Mouse (Mus musculus) frontal cortex, adult 2 months (tissue): ENCODE measurements at regions not wholly inside any gene's neighbourhood (a gene's known extent, or its start where the extent isn't known, plus 50 kb on each side); places are given as distances from the start of the nearest gene placed in this dataset.
A peak's percentile ranks its signal among the peaks of the same experiment; 100 is the strongest.

ENCODE experiments used
- DNase-seq, 2 experiments: peaks; one replicate each; pipeline ENCODE4 v3.0.0; 2022; ENCODE audit warnings: low spot score in 1 of 2; ENCODE audit errors: extremely low spot score in 1 of 2

DNA sequence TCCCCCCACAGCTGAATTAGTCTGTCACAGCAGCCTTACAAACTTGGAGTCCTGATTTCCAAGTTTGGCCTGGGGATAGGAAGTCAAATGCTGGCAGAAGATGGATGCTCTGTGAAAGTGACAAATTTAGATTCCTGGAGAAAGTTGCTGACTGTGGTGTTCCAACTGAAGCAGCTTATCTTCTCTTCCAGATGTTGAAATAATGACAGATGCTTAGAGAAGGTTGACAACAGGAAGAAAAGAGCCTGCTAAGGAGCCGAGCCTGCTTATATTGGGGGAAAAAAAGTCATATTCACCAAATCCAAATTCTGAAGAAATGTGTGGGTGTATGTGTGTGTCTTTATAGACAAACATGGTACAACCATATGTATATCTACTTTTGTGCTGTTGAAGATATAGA lies 1380.4 kb upstream of the Cdh8 start:
- DNase-seq: no peak

DNA sequence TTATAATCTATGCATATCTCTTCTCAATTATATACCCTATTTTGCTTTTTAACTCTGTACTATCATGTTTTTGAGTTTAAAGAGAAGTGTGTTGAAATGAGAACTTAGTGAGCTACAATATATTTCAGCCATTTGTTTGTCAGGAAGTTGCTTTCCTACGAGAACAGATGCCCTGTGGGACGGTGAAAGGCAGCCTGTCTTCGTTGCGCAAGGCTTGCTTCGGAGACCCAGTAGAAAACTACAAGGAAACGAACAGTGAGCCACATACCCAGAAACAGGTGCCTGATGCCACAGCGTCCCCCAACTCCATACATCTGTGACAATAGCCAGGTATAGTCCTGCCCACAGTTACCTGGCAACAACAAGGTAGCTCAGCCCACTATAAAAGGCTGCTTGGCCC lies 1377.7 kb upstream of the Cdh8 start:
- DNase-seq: peak in 1 of 2 experiments; percentile 10

DNA sequence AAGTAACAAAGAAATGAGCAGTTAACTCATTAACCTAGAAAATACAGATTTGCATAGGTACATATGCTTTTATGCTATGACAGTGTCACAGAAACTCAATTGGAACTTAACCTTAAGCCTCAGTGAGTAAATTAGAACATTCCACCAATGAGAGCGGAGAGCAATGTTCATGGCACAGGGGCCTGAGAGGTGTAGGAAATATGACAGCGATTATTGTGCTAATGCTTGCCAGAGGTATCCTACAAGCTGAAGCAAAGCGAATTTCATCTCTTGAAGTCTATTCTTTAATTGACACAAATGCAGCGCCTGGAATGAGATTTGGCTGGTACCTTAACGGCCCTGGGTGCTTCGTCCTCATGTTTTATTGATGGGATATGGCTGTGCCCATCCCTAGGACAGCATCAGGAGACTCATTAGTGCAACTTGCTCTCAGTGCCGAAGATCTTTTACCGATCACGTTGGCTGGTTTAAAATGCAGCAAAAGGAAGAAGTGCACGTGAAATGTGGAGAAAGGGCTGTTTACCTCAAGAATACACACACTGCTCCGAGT lies 1374.4 kb upstream of the Cdh8 start:
- no peak for DNase-seq

DNA sequence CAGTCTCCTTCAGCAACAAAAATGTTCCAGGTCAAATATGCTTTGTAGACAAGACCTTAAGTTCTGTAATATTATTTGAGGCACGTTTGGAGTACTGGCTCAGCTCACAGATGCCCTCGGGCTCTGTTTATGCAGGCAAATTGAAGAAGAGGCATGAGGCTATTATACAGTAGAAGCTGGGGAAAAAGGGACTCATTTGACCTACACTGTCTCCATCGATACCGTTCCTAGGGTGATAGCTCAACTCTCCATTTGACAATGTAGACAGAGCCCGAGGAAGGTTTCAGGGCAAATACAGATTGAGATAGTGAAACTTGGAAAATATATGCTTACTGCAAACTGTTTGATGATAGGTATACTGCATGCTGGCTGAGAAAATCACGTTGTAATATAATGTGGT lies 1371.9 kb upstream of the Cdh8 start:
- DNase-seq: no peak

DNA sequence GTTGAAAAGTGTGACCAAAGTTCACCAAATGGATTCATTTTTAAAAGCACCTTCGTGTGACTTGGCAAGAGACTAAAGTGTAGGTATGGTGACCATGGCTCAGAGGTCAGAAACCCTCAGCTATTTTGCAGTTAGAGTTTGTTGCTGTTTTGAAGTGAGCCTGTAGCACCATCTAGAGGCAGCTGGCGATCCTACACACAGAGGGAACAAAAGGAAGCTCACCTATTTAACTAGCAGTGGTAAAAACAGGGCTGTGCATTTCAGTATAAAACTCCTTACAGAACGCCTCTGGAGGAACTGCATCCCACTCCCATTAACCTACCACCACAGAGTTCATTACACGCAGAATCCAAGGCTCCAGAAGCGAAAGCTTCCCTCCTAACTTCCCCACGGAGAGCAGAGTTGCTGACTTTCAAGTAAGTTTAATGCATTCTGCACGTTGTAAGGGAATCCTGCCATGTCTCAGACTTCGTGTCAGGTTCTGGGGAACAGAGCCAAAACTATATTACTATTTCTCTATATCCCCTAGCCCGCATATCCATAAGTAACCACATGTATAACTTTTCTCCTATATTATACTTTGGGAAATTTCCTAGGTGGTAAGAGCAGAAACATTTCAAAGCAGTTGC lies 1356.6 kb upstream of the Cdh8 start:
- peak; percentile 16 to 86 for DNase-seq

DNA sequence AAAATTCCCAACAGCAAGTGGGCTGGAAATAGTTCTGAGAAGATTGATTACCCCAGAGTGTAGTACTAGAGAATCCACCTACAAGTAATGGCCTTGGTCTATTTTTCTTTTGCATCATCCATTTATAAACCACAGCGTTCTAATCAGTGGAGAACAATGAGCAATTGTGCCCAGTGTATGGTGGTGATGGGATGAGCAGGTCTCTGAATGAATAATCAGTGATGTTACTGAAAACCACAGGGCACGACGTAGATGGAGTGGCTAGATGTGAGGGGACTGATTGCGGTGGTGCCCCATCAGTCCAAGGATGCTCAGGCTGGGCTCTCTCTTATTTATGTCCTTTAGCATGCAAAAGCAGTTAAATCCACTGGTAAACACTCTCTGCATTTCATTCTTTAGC lies 1353.3 kb upstream of the Cdh8 start:
- DNase-seq: no peak

DNA sequence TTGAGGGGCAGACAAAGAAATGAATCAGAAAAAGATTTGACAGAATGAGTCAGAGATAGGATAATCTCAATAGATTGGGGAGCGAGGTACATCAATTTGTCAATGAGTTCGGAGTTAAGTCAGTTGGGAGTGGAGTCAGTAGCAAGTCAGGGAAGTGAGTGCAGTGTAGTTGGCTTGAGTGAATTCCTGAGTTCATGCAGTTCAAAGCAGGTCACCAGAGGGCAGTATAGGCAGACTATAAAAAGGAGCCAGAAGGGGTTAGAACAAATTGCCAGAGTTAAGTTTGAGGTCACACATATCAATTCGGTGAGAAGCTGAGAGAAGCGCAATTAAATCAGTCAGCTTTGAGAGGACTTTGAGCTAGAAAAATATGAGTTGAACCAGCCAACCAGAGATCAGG lies 1317.7 kb upstream of the Cdh8 start:
- DNase-seq: no peak

DNA sequence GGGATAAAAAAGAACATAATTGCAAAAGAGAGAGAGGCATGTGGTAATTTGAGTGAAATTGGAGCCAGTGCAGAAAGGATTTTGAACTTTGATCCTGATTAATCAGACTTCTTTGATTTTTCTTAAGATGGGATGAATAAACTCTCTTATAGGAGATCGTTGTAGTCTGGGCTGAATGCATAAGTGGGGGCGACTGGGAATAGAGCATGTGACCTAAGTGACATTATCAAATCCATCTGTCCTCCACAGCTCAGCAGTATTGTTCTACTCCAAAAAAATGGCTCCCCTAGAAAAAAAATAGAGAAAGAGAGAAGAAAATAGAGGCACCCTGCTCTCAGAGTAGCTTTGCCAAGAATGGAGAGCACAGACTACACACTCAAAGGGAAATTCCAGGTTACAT lies 1286.1 kb upstream of the Cdh8 start:
- DNase-seq: no peak

DNA sequence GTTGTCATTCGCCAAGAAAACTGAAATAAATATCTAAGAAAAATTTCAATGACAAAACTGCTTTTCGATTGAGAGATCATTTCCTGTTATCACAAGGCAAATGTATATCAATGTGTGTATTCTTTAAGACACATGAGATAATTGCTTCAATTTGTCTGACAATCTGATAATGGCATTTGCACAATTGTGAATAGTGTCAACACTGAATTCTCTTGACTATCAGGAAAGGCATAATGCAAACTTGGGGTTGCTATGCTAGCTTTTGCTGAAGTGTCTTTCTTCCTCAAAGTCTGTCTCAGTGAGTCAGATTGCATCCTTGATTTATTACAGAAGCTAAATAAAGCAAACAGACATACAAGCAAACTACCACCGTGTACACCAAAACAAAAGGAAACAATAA lies 1278.8 kb upstream of the Cdh8 start:
- no peak for DNase-seq

DNA sequence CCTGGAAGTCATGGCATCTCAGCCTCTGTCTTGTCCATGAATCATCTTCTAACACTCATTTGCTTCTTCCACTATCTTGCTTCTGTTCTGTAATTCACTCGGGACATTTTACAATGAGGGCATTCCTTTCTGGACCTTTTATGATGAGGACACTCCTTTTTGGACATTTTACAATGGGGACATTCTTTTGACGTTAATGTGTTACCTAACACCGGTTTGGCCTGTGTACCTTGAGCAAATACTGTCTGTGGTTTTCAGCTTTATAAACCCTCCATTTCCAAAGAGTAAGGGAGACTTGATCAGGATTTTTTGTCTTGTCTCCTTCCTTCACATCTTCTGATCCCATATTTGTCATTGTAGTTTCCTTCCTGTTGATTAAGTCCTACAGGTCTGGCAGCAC lies 1262.3 kb upstream of the Cdh8 start:
- DNase-seq: no peak
